Mouse (Mus musculus) spleen, adult 2 months (tissue): ENCODE results near the gene Igsf21. TPM values are rescaled to one million over a fixed set of nuclear protein-coding genes. Genes with fewer than 3 reads are reported as not detected.

Experiments
- DNase-seq, 2 experiments: peaks; one replicate each; pipeline versions ENCODE4 v3.0.0 to v3.0.0-alpha.2; 2012 to 2021; ENCODE audit warnings: low spot score in 2 of 2, low read depth in 1 of 2
- H3K27ac ChIP-seq: fragments of 200-500 bp; 2 replicates; pipeline ENCODE4 v1.5.1; 2012; ENCODE audit warnings: low read length, inconsistent platforms; ENCODE audit not compliant: insufficient read depth
- H3K27me3 ChIP-seq: fragments of 200-500 bp; 2 replicates; pipeline ENCODE4 v1.6.1; 2012; ENCODE audit warnings: mild to moderate bottlenecking, moderate library complexity, low read length, inconsistent platforms; ENCODE audit not compliant: control insufficient read depth, insufficient read depth
- H3K36me3 ChIP-seq: fragments of 200-500 bp; 2 replicates; pipeline ENCODE4 v1.6.1; 2012; ENCODE audit warnings: mild to moderate bottlenecking, low read length, inconsistent platforms; ENCODE audit not compliant: control insufficient read depth, insufficient read depth
- H3K4me1 ChIP-seq: fragments of 200-500 bp; 2 replicates; pipeline ENCODE4 v1.6.1; 2011; ENCODE audit warnings: inconsistent platforms; ENCODE audit not compliant: control insufficient read depth, insufficient read depth, insufficient read length
- H3K4me3 ChIP-seq: fragments of 200-500 bp; 2 replicates; pipeline ENCODE4 v1.5.1; 2011; ENCODE audit warnings: mild to moderate bottlenecking, inconsistent platforms; ENCODE audit not compliant: insufficient read depth, insufficient read length; ENCODE audit errors: extremely low read depth
- CTCF ChIP-seq: fragments of 200-500 bp; IDR thresholded peaks from 2 replicates; pipeline ENCODE4 v1.5.1; 2011; ENCODE audit warnings: mild to moderate bottlenecking, inconsistent platforms; ENCODE audit not compliant: insufficient read depth, insufficient read length, insufficient replicate concordance; ENCODE audit errors: extremely low read depth
- POLR2A ChIP-seq: fragments of 200-500 bp; IDR thresholded peaks from 2 replicates; pipeline ENCODE4 v1.6.1; 2011; ENCODE audit warnings: low read depth, low read length, inconsistent platforms
- WGBS: fragments of 180-500 bp; shearing (Covaris S2); methylation state at CpG from one replicate; pipeline ENCODE4 v1.1.7; 2018; 5-methylcytosine and 5-hydroxymethylcytosine counted together
- polyA plus RNA-seq: library from polyadenylated mRNA; depleted of rRNA; stranded (reverse); fragments of >200 nt; gene quantifications from 2 replicates; pipeline ENCODE4 v1.2.3, GENCODE M21; 2012

Igsf21 gene
- polyA plus RNA-seq, 1 experiment = 0.05 TPM

GRCm38 (mm10) chr4:140173746-140174399 is 72.7 kb downstream of the Igsf21 start:
- TF ChIP-seq POLR2A (no peak), CTCF (no peak)
- WGBS = 42% methylated on average over 13 of the region's 13 CpGs
- Histone ChIP-seq H3K27ac (no peak overlapping the region), H3K36me3 (no peaks in the 10 kb centered on the region), H3K4me1 (no peaks in the 10 kb centered on the region), H3K4me3 (no peak overlapping the region), H3K27me3 (no peaks in the 10 kb centered on the region)
- DNase-seq = no peak

GRCm38 (mm10) chr4:140173084-140173483 is 73.5 kb downstream of the Igsf21 start:
- no peak for DNase-seq
- no peaks in the 10 kb centered on the region for H3K27me3 ChIP-seq
- WGBS = 88% methylated on average over 12 of the region's 12 CpGs
- H3K4me3 ChIP-seq = no peak overlapping the region
- H3K36me3 ChIP-seq = no peaks in the 10 kb centered on the region
- TF ChIP-seq POLR2A (no peak), CTCF (no peak)
- no peak overlapping the region for H3K27ac ChIP-seq
- no peaks in the 10 kb centered on the region for H3K4me1 ChIP-seq

DNA sequence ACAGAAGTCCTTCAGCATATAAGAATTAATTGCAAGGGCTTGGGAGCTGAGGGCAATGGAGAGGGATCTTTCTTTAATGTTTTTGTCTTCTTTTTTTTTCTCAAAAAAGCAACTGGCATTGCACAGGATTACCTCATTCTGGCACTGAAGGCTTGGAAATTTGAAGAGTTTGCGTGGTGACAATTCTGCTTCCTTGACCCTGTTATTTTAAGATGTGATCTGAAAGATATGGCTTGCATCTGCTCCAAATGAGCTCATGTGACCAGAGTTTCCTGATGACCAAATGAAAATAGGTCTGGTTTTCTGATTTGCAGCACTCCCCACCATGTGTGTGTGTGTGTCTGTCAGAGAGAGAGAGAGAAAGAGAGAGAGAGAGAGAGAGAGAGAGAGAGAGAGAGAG is 74.7 kb downstream of the Igsf21 start:
- Histone ChIP-seq H3K27me3 (no peaks in the 10 kb centered on the region), H3K4me3 (no peak overlapping the region), H3K4me1 (no peaks in the 10 kb centered on the region), H3K27ac (no peak overlapping the region), H3K36me3 (no peaks in the 10 kb centered on the region)
- no peak for DNase-seq
- WGBS = 38% methylated on average over 1 of the region's 1 CpGs
- TF ChIP-seq CTCF (no peak), POLR2A (no peak)

DNA sequence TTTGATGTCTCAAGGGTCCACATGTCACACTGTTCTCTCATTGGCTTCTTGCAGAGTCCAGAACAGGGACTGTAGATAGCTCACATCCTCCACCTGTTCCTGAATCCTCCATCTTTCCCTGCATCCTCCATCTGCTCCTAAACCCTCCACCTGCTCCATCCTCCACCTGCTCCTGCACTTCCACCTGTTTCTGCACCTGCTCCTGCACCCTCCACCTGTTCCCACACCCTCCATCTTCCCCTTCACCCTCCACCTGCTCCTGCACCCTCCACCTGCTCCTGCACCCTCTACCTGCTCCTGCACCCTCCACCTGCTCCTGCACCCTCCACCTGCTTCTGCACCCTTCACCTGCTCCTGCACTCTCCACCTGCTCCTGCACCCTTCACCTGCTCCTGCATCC is 75.4 kb downstream of the Igsf21 start:
- no peaks in the 10 kb centered on the region for H3K27me3 ChIP-seq
- H3K27ac ChIP-seq = no peak overlapping the region
- no peaks in the 10 kb centered on the region for H3K36me3 ChIP-seq
- TF ChIP-seq POLR2A (no peak), CTCF (no peak)
- DNase-seq = no peak
- H3K4me3 ChIP-seq = no peak overlapping the region
- no peaks in the 10 kb centered on the region for H3K4me1 ChIP-seq

DNA sequence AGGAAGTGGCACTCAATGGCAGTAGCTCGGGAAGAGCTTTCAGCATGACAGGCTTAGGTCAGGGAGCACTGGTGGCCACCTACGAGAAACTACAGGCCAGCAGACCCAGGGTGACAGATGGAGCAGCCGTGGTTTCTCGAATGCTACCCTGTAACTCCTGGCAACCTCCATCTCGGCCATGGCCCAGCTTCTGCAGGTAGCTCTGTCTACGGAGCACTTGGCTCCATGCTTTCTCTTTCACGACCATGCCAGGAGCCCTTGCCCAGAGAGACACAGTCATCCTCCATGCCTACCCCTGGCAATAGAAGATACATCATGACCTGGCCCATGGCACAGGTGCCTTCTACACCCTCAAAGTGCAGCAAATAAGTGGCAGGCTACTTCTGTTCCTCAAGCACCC is 80.7 kb downstream of the Igsf21 start:
- 73% methylated on average over 7 of the region's 7 CpGs for WGBS

GRCm38 (mm10) chr4:140164662-140165061 is 81.9 kb downstream of the Igsf21 start:
- Histone ChIP-seq H3K4me1 (no peaks in the 10 kb centered on the region), H3K36me3 (no peaks in the 10 kb centered on the region), H3K27ac (no peak overlapping the region), H3K4me3 (no peak overlapping the region), H3K27me3 (no peaks in the 10 kb centered on the region)
- no peak for DNase-seq
- 92% methylated on average over 9 of the region's 9 CpGs for WGBS
- TF ChIP-seq POLR2A = no peak
- no peak for TF ChIP-seq CTCF

More for the DNA sequence above, 80.7 kb downstream of the Igsf21 start:
- no peak overlapping the region for H3K4me3 ChIP-seq
- H3K27me3 ChIP-seq = no peaks in the 10 kb centered on the region
- H3K36me3 ChIP-seq = no peaks in the 10 kb centered on the region
- no peak for TF ChIP-seq POLR2A
- no peak for TF ChIP-seq CTCF
- H3K4me1 ChIP-seq = no peaks in the 10 kb centered on the region
- no peak overlapping the region for H3K27ac ChIP-seq
- DNase-seq = no peak

DNA sequence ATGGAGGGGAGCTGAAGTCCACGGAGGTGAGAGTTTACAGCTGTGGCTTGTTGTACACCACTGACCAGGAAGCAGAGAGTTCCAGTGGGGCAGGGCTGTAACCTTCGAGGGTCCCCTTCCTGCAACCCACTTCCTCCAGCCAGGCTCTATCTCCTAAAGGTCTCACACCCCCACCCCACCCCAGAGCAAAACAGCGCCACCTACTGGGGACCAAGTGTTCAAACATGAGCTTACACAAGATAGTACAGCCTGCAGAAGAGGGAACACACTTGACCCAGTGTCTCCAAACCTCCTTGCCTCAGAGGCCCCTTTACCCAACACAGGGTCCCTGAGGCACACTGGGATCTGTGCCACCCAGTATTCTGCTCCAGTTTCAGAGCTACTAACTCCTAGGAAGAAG is 87.0 kb downstream of the Igsf21 start:
- no peaks in the 10 kb centered on the region for H3K36me3 ChIP-seq
- H3K27me3 ChIP-seq = no peaks in the 10 kb centered on the region
- H3K4me1 ChIP-seq = no peaks in the 10 kb centered on the region
- DNase-seq = no peak
- H3K4me3 ChIP-seq = no peak overlapping the region
- no peak overlapping the region for H3K27ac ChIP-seq
- TF ChIP-seq POLR2A (no peak), CTCF (no peak)
- WGBS = 14% methylated on average over 3 of the region's 3 CpGs
